Mouse (Mus musculus) olfactory bulb, adult 2 months (tissue): ENCODE results near the gene Nfatc3.

Experiments
- CTCF ChIP-seq: fragments of 200-500 bp; IDR thresholded peaks from 2 replicates; pipeline ENCODE4 v1.5.1; 2012; ENCODE audit warnings: low read depth, mild to moderate bottlenecking, low read length, moderate library complexity; ENCODE audit not compliant: insufficient read depth
- POLR2A ChIP-seq: fragments of 200-500 bp; IDR thresholded peaks from 2 replicates; pipeline ENCODE4 v1.6.1; 2012; ENCODE audit warnings: mild to moderate bottlenecking, low read depth, low read length, moderate library complexity; ENCODE audit not compliant: insufficient read depth

DNA sequence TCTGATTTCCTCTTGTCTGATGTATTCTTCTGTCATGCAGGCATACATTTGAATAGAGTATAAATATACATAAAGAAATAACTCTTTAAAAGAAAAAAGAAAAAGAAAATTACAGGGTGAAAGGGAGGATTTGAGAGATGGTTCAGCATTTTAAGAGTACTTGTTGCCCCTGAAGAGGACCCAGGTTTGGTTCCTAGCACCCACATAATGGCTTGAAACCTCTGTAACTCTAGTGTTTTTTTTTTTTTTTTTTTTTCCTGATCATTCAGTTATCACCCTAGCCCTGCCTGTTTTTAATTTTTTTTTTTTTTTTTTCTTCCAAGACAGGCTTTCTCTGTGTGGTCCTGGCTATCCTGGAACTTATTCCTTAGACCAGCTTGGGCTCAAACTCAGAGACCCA is 13.5 kb downstream of the Nfatc3 start:
- TF ChIP-seq CTCF (no peak), POLR2A (no peak)
